In the genomic region with DNA sequence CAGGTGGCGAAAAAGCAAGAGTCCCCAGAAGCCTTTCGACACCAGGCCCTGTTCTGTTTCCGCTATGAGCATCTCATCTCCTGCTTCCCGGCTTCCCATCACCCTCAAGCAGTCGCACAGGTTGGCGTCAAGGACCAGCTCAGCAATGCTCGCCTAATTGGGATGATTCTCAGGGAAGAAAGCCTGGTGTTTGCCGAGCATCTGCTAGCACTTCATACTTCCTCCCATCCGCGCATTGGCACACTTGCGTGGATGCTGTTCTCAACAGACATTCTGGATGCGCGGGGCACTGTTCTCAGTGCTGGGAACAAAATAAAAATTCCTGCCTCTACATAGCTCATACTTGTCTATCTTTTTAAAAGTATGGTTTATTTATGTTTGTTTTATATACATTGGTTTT, we compare ENCODE assay signal across 17 mouse cellular contexts. TPM values are rescaled to one million over a fixed set of nuclear protein-coding genes. Genes with fewer than 3 reads are reported as not detected.
DNase-seq lines count a peak whose midpoint lies in the region.
"Had no signal": no experiment of that assay in that cellular context is flagged by ENCODE, and none has a peak within 500 bp of the region (broad histone marks: within the 10 kb centered on the region; RNA-seq: fewer than 3 reads in every experiment).

No protein-coding gene starts in this region.

- peaks cover 53% of the 10 kb centered on the region for H3K4me1 ChIP-seq in heart, embryonic 10.5 days
- peaks cover 12% of the 10 kb centered on the region for H3K4me1 ChIP-seq in embryonic facial prominence, embryonic 10.5 days

- no peak overlapping the region for H3K4me3 ChIP-seq in heart, embryonic 10.5 days
- H3K4me3 ChIP-seq in embryonic facial prominence, embryonic 10.5 days = no peak overlapping the region
- H3K4me3 ChIP-seq: erythroblast, embryonic 14.5 days; hindbrain, embryonic 15.5 days; kidney, embryonic 15.5 days; megakaryocyte, embryonic 14.5 days had no signal

- 0 out of 2 replicates have a peak, but pooled peaks cover 5% of the 10 kb centered on the region for H3K27me3 ChIP-seq in heart, embryonic 10.5 days (ENCODE audit: insufficient read depth, poor library complexity, severe bottlenecking)
- H3K27me3 ChIP-seq in embryonic facial prominence, embryonic 10.5 days (replicated peaks; ENCODE audit: low read depth, poor library complexity, severe bottlenecking) = no peaks in the 10 kb centered on the region
- H3K27me3 ChIP-seq: hindbrain, embryonic 15.5 days; kidney, embryonic 15.5 days had no signal

- 0 out of 2 replicates have a peak overlapping the region, but pooled peaks have one; percentile 0 for H3K27ac ChIP-seq in heart, embryonic 10.5 days
- H3K27ac ChIP-seq in embryonic facial prominence, embryonic 10.5 days (replicated peaks) = no peak overlapping the region
- H3K27ac ChIP-seq: hindbrain, embryonic 15.5 days; kidney, embryonic 15.5 days had no signal

- 87% methylated on average over 13 of the region's 13 CpGs for WGBS in heart, embryonic 10.5 days
- WGBS in embryonic facial prominence, embryonic 10.5 days = 87% methylated on average over 13 of the region's 13 CpGs

- DNase-seq in heart, embryonic 10.5 days (ENCODE audit: low spot score) = no peak
- DNase-seq in heart, postnatal 4 days = no peak
- peak; percentile 42 for DNase-seq in brain, embryonic 18.5 days (ENCODE audit: low read depth, low spot score)
- DNase-seq in left cerebral cortex, postnatal 14 days (ENCODE audit: low spot score in 2 of 2) = peak; percentile 66 to 73
- peak; percentile 64 for DNase-seq in right cerebral cortex, postnatal 25 days
- no peak for DNase-seq in B cell, adult 2 months
- no peak for DNase-seq in embryonic facial prominence, embryonic 10.5 days (ENCODE audit: low spot score)
- DNase-seq: adrenal gland, postnatal 36 days; cerebellum, adult 11 months; heart, postnatal 14 days; lung, postnatal 14 days had no signal

- no peaks in the 10 kb centered on the region for H3K9me3 ChIP-seq in heart, embryonic 10.5 days
- H3K9me3 ChIP-seq in embryonic facial prominence, embryonic 10.5 days = no peaks in the 10 kb centered on the region
- H3K9me3 ChIP-seq: hindbrain, embryonic 15.5 days; kidney, embryonic 15.5 days had no signal

- intact Hi-C loops in left cerebral cortex, postnatal 14 days (cut with DNase I) = loop anchor here (5.0 kb wide), 1 partner anchor 128 kb away; the partner anchor contains the start of gene Ppfia4

- 0 out of 2 replicates have a peak, but pooled peaks cover 2% of the 10 kb centered on the region for H3K36me3 ChIP-seq in heart, embryonic 10.5 days
- no peaks in the 10 kb centered on the region for H3K36me3 ChIP-seq in embryonic facial prominence, embryonic 10.5 days (replicated peaks)
- H3K36me3 ChIP-seq: G1E; kidney, embryonic 15.5 days had no signal

RNA-seq across cellular contexts. Expression of gene Mybph, which starts 11.0 kb away (rescaled TPM):
- polyA plus RNA-seq in heart, embryonic 10.5 days (2016; fragmentation: Nextera tagmentation; extraction: Ambion mirVana) = 0.33 and 0.43 TPM in 2 replicates
- not detected for total RNA-seq in heart, postnatal 4 days (2021)
- total RNA-seq in left cerebral cortex, postnatal 14 days (2021) = not detected
- 0.49 and 1.4 TPM in 2 replicates for polyA plus RNA-seq in embryonic facial prominence, embryonic 10.5 days (2016; fragmentation: Nextera tagmentation; extraction: Ambion mirVana)
- total RNA-seq: heart, postnatal 14 days; midbrain, postnatal 0 days had no signal
- polyA plus RNA-seq: erythroblast, embryonic 14.5 days; G1E; midbrain, postnatal 0 days had no signal

RNA-seq across cellular contexts. Expression of gene Chil1, which starts 22.3 kb away (rescaled TPM):
- 0.87 and 1.1 TPM in 2 replicates for polyA plus RNA-seq in heart, embryonic 10.5 days (2016; fragmentation: Nextera tagmentation; extraction: Ambion mirVana)
- under 1 TPM; 0.33 to 0.65 TPM for total RNA-seq in heart, postnatal 4 days (2021)
- 1 to 10 TPM; 5.9 to 6.9 TPM for total RNA-seq in left cerebral cortex, postnatal 14 days (2021)
- polyA plus RNA-seq in embryonic facial prominence, embryonic 10.5 days (2016; fragmentation: Nextera tagmentation; extraction: Ambion mirVana) = 0.96 and 0.99 TPM in 2 replicates
- total RNA-seq: G1E had no signal
- polyA plus RNA-seq: erythroblast, embryonic 14.5 days; G1E had no signal

RNA-seq across cellular contexts. Expression of gene Adora1, which starts 31.0 kb away (rescaled TPM):
- 8.0 and 8.1 TPM in 2 replicates for polyA plus RNA-seq in heart, embryonic 10.5 days (2016; fragmentation: Nextera tagmentation; extraction: Ambion mirVana)
- total RNA-seq in heart, postnatal 4 days (2021) = 1 to 10 TPM; 9.3 to 9.9 TPM
- total RNA-seq in left cerebral cortex, postnatal 14 days (2021) = 100 to 1,000 TPM; 169 to 185 TPM
- polyA plus RNA-seq in embryonic facial prominence, embryonic 10.5 days (2016; fragmentation: Nextera tagmentation; extraction: Ambion mirVana) = 0.28 and 0.65 TPM in 2 replicates
- polyA plus RNA-seq: erythroblast, embryonic 14.5 days; G1E had no signal

Comparison
In these comparisons a context has a peak if more than half of its experiments do, and no peak if none do; other contexts are left out.
1. DNase-seq: peak in brain, embryonic 18.5 days (single experiment), left cerebral cortex, postnatal 14 days (2 of 2) and right cerebral cortex, postnatal 25 days (single experiment); none in heart, embryonic 10.5 days (single experiment), heart, postnatal 4 days (single experiment), B cell, adult 2 months (0 of 2) and embryonic facial prominence, embryonic 10.5 days (single experiment).
2. RNA of gene Chil1, which starts 22.3 kb away (total RNA-seq): 5.9 to 6.9 TPM in left cerebral cortex, postnatal 14 days; 0.33 to 0.65 TPM in heart, postnatal 4 days; every median in the first group is over 4 times any median in the second.
3. RNA of gene Adora1, which starts 31.0 kb away (total RNA-seq): 169 to 185 TPM in left cerebral cortex, postnatal 14 days; 9.3 to 9.9 TPM in heart, postnatal 4 days; every median in the first group is over 10 times any median in the second.